Mouse (Mus musculus): ENCODE data around the gene Slc36a1. TPM values are rescaled to one million over a fixed set of nuclear protein-coding genes. Genes with fewer than 3 reads are reported as not detected.
A peak's percentile ranks its signal among the peaks of the same experiment; 100 is the strongest.

The Slc36a1 gene
- total RNA-seq, 2 experiments from 2014 or later, result 60.4 to 63.9 TPM

DNA sequence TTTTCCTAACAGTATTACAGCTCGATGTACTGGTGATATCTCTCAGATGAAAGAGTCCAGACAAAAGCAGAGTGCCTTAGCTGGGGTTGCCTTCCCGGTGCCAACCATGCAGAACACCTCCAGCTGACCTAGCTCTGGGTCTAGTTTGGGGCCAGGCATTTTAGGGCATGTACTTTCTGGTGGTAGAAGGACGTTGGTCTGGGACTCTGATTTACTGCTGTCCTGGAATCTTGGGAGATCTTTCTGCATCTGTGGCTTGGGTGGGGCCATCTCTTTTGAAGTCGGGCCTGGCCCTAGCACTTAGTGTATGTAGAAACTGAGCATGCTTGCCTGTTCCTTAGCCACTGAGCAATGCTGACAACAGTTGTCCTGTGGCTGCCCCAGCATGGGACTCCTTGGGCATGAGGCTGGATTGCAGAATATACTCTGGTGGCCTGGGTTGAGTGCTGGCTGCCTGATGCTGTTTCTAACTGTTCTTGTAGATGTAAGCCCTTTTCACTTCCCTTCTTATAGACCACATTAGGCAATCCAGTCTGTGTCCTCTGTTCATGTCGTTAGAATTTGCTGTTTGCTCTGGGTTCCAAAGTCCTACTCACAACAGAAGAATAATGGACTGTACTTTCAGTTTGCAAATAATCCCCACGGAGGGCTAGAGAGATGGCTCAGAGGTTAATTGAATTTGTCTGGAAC lies 4.0 kb downstream of the Slc36a1 start:
- DNase-seq (ENCODE audit: low spot score in 2 of 2), result peak in 1 of 2 experiments; percentile 30

DNA sequence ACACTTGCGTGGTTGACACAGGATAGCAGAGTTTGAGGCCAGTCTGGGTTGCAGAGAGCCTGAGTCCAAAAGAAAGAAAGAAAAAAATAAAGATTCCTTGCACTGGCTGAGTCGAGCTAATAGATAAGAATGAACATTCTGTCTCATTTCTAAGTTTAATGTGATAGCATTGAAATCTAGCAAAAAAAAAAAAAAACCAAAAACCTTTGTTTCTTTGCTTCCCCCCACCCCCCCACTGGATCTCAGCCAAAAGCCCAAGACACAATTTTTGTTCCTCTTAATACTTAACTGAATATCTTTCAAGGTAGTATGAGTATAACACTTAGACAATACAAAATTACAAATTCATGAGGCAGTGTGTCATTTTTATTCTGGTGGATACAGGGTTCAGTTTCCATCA lies 4.9 kb downstream of the Slc36a1 start:
- no peak for DNase-seq (ENCODE audit: low spot score in 2 of 2)

DNA sequence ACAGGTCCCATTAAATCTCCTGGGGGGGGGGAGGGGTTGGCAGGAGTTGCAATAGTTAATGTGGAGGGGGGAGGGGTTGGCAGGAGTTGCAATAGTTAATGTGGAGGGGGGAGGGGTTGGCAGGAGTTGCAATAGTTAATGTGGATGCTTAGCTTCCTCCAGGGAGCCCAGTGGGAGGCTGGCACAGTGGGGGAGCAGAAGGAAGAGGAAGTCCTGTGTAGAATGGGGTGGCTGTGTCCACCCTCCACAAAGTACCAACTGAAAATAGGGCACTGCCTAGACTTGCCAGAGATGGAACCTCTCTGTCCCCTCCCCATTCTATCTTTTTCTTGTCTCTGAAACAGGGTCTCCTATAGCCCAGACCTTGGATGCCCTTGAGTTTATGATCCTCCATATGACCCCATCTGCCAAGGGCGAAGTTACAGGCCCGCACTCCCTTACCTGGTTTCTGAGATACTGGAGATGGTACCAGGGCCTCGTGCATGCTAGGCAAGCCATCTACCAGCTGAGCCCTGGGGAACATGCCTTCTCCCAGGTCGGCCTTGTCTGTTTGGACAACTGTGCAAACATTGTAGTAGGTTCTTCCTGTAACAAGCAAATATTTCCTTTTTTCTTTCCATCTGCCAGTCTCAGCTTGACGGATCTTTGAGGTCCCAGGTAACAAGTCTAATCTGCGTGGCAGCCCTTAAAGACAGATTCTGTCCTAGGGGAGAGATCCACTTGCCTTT lies 5.6 kb downstream of the Slc36a1 start:
- no peak for DNase-seq (ENCODE audit: low spot score in 2 of 2)

DNA sequence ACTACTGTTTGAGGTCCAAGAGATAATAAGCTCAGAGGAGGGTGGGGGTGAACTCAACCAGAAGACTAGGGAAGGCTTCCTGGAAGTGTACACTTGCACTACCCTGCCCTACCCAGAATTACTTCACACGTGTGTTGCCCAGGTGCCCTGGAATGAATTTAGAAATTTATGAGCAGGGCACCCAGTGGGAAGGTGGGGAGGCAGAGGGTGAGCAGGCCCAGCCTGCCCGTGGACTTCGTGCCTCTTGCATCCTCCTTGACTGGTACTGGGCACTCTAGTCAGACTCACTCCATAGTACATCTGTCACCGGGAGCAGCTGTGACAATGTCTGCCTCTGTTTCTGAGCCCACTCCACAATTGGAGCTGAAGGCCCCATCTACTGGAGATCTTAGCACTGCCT lies 9.4 kb downstream of the Slc36a1 start:
- DNase-seq (ENCODE audit: low spot score in 2 of 2), result no peak

DNA sequence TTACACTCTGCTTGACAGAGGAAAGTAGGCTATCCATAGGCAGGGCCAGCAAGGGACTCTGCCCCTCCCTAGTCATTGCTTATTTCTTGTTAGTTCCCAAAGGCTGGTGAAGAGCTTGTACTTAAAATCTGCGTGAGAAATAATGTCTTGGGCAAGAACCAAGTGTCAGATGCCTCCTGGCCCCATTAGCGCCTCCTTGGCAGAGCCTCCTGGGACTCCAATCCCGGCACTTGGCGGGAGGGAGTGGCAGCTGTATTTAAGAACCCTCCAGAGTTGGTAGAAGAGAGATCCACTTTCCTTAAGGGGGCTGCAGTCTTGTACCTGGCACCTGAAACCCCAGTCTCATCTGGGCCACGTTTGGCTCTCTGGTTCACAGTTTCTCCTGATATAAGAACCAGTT lies 10.0 kb downstream of the Slc36a1 start:
- no peak for DNase-seq (ENCODE audit: low spot score in 2 of 2)

DNA sequence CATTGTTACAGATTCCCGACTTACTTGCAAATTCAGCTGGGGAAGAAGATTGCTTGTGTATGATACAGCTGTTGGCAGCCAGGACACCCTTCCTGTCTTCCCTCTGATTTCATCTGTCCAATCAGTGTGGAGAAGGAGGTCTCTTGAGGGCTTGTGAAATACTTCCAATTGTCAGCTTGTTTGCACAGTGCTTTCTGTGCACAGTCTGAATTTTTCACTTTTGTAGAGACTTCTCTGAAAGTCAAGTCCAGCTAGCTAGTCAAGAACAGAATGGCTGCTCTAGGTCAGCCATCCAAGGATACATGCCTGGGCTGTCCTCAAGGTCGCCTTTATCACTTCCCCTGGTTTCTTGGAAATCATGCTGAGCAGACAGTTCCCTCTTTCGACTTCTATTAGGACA lies 10.8 kb downstream of the Slc36a1 start:
- DNase-seq (ENCODE audit: low spot score in 2 of 2), result no peak

DNA sequence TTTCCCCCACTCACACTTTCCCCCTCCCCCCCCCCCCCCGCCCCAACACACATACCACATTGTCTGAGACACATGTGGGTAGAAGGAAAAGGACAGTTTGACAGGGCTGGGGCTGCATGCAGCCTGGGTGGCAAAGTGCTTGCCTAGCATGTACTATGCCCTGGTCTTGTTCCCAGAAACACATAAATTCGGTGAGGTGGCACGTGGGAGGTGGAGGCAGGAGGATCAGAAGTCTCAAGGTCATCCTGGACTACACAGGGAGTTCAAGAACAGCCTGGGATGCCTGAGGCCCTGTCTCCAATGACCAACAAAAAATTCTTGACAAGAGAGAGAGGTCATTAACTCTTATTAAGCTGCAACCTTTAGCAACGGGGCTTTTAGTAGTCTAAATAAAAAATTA lies 11.9 kb downstream of the Slc36a1 start:
- DNase-seq (ENCODE audit: low spot score in 2 of 2), result no peak

DNA sequence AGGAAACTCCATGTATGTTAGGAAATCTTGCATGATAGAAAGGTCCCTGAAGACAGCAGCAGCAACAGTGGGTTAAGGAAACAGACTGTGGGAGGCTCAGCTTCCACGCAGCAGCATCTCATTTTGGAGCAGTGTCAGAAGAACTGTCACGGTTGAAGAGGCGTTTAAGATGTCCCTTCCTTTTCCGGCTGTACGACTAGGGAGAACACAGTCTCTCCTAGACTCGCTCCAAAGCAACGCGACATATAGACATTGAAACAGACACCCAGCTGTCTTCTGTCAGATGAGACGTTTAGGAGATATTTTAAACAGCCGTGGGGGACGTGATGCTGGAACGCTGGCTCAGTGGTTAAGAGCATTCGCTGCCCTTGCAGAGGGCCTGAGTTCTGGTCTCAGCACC lies 12.7 kb downstream of the Slc36a1 start:
- DNase-seq (ENCODE audit: low spot score in 2 of 2), result peak in 1 of 2 experiments; percentile 32

DNA sequence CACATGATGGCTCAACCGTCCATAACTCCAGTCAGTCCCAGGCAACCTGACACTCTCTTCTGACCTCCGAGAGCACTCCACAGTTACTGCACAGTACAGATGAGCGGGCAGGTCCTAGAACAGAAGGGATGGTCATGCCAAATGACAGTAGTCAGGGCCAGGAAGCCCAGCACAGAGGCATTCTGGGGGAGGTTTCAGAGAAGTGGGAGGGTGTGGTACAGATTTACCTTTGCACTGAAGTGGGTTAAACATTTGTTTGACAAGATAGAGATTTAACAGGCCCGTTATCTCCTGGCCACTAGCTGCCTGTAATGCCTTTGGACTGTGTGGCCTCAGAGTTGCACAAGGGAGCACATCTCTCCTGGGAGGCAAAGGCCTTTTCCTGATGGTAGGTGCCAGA lies 13.3 kb downstream of the Slc36a1 start:
- DNase-seq (ENCODE audit: low spot score in 2 of 2), result no peak

DNA sequence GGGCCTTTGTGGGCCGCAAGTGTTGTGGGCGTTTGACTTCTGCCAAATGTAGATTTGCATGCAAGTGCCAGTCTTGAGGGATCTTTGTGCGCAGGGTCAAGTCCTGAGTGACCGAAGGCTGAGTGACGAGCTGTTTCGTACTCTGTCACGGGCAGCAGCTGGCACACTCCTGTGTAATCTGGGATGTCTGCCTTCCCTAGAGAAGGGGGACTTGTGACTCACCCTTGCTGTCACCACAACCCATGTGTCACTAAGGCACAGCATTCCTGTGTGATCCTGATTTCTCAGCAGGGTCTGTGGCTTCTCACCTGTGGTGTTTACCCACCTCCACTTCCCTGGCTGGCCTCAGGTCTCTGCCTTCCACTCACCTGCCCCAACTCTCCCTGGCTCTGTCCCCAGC lies 13.7 kb downstream of the Slc36a1 start:
- no peak for DNase-seq (ENCODE audit: low spot score in 2 of 2)

DNA sequence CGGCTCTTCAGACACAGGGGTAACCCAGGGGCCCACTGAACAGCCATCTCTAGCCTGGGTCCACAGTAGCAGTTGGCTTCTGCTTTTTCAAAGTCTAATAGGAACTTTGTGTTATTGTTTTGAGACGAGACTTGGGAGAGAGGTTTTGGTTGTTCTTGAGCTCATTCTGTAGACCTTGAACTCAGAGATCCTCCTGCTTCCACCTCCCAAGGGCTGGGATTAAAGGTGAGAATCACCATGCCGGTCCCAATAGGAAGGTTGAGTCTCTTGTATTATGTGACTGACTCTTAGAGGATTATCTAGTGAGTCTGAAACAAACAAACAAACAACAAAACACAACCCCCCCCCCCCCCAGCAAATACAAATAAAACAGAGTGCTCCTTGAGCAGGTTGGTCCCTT lies 14.3 kb downstream of the Slc36a1 start:
- no peak for DNase-seq (ENCODE audit: low spot score in 2 of 2)

DNA sequence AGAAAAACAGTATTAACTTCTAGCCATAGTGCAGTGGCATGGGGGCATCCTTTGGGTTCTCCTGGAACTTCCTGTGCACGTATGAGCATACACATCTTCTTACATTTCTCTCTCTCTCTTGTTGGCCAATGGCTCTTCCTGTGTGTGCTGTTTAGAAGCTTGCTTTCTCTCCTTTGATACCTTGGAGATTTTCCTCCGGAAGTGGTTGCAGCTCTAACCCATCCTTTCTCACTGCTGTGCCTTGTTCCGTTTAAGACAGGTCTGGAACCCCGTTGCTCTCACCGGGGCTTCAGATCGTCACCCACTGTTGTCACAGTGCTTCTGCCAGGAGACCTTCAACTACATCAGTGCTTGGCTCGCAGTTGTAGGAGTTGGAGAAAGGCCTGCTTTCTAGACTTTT lies 17.2 kb downstream of the Slc36a1 start:
- no peak for DNase-seq (ENCODE audit: low spot score in 2 of 2)

DNA sequence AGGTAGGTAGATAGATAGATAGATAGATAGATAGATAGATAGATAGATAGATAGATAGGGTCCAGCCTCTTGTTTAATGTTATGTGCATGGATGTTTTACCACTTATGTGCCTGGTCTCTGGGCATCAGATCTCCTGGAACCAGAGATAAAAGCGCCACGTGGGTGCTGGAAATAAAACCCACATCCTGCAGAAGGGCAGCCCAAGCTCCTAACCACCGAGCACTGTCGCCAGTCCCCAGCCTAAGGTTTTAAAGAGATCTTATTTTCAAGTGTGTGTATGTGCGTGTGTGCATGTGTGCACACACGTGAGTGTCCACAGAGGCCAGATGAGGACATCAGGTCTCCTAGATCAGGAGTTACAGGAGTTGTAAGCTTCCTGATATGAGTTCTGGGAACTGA lies 26.9 kb downstream of the Slc36a1 start:
- no peak for DNase-seq (ENCODE audit: low spot score in 2 of 2)

DNA sequence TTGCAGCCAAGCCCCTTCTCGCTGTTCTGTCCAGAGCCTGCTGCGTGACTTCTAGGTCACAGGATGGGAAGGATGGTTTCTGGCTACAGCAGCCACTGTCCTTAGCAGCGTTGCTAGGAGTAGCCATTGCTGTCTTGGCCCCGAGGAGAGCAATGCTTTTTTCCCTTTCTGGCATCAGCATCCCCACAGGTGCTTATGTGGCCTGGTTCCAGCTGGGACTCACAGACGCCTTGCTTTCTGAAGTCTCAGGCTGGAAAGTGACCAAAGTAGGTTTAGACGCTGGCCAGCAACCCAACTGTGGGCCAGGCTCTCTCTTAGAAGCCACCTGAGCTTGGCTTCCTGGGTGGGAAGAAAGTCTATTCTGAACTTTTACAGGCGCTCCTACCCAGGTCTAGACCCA lies 30.1 kb downstream of the Slc36a1 start:
- no peak for DNase-seq (ENCODE audit: low spot score in 2 of 2)

DNA sequence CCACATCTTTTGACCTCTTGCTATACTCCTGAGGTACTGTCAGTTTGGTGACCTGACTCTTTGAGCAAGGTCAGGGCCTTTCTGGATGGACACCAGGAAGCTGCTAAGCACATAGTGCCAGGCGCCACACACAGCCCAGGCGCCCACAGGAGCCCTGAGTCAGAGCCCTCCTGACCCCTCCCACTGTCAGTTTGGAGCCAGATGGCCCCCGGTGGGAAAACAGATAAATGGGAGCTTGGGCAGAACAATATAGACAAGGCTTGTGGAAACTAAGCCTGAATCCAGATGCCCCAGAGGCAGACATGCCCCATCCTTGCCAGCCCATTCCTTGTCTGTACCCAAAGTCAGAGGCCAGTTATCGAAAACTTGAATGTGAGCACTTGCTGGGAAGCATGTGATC lies 30.6 kb downstream of the Slc36a1 start:
- DNase-seq (ENCODE audit: low spot score in 2 of 2), result no peak

DNA sequence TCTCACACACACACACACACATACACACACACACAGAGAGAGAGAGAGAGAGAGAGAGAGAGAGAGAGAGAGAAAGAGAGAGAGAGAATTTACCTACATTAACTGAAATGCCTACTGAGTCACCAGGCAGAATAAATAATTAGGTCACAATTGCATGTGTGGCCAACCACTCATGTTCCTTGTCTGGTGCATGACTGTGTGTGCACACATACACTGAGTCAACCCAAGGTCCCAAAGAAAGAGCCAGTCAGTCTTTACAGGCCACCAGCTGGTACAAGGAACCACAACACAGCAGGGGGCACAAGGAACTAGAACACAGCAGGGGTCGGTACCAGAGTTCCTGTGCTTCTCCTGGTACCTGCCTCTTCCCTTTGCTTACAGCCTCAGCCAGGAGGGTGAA lies 32.7 kb downstream of the Slc36a1 start:
- no peak for DNase-seq (ENCODE audit: low spot score in 2 of 2)

DNA sequence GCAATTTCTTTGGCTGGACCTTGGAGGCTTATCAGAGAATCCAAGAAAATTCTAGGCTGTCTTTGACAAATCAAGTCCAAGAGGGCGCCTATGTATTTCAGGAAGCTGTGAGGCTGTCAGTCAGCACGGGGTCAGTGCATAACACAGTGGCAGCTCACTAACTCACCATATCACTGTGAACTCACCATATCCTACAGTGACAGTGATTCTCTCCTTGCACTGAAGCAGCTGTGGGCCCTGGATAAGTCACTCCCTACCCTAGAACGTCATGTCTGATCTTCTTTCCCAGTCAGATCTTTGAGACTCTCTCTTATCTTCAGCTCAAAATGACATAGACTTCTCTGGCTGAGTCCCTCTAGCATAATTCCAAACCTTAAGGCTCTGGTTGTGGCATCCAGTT lies 35.3 kb downstream of the Slc36a1 start:
- no peak for DNase-seq (ENCODE audit: low spot score in 2 of 2)

DNA sequence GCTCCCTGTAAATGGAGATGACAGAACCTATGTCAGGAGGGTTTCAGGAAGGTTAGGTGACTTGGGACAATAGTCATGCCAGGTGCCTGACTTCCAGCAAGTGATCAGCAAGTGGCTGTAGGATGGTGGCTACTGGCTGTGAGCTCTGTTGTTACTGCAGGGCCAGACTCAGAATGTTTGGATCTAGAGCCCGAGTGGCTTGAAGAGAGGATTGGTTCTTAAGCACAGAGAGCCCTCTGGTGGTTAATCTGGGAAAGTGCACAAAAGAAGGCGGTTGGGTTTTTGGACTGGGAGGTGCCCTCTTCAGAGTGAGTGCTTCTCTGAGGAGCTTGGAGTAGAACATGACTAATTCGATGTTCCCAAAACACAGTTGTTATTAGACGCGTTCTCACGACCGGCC lies 36.4 kb downstream of the Slc36a1 start:
- DNase-seq (ENCODE audit: low spot score in 2 of 2), result peak; percentile 72 to 86

DNA sequence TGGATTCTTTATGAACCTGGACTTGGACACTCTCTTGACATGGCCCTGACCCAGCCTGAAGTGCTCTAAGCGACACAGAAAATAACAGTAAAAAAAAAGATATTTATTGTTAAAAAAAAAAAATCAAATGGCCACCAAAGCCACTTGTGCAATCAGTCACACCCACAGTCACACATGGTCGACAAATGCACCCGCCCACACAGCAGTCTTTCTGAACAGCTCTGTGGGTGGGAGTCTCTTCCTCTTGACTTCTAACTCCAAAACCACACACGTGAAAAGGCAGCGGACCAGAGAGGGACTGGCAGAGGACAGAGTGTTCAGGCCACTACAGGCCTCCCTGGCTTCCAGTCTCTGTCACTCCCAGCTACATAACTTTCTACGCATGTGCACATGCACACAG lies 46.4 kb downstream of the Slc36a1 start:
- peak; percentile 18 to 55 for DNase-seq (ENCODE audit: low spot score in 2 of 2)

DNA sequence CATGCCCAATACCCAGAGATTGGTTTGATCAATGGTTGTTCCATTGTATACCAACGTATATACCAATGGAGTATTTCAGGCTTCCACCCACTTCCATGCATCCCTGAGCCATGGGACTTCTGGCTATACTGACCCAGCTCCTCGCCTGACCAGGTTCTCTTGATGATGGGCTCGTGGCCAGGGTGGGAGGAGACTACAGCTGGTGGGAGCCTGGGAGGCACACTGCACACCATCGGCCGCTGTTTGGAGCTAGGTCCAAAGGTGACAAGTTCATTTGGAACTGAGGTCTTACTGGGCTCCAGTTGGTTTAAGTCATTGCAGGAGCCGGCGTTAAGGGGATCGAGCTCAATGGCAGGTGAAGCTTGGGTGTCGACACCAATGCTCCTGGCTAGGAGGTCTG lies 49.2 kb downstream of the Slc36a1 start:
- no peak for DNase-seq (ENCODE audit: low spot score in 2 of 2)

DNA sequence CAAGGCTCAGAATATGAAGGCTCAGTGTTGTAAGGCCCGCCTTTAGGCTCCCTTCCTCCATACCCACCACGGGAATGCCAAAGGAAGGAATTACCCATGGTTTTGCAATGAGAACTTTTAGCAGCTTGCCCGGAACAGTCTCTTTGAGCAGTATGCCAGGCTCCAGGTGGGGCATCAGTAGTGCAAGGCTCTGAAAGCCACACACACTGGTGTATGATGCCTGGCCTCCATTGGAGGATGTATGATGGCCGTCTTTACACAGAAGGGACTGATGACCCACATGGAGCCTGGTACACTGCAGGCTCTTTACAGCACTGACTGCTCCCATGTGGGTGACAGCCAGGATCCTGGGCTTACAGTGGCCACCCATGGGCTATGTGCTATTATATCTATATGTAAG lies 57.0 kb downstream of the Slc36a1 start:
- no peak for DNase-seq (ENCODE audit: low spot score in 2 of 2)

DNA sequence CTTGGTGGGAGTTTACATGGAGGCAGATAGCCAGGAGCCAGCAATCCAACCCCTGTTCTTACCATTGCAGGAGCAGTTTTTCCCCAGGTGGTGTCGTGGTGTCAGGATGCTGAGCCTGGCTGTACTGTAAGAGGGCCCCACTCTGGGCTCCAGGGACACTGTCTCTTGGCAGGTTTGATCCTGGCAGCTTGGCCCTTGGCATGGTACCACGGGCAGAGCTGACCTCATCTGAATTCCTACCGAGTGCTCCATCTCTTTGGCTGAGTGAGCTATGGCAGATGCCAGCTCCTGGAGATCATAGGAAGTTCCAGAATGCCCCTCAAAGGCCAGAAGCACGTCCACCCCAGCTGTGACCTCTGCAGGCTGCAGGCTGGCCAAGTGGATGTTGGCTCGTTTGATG lies 57.9 kb downstream of the Slc36a1 start:
- peak; percentile 41 to 56 for DNase-seq (ENCODE audit: low spot score in 2 of 2)

DNA sequence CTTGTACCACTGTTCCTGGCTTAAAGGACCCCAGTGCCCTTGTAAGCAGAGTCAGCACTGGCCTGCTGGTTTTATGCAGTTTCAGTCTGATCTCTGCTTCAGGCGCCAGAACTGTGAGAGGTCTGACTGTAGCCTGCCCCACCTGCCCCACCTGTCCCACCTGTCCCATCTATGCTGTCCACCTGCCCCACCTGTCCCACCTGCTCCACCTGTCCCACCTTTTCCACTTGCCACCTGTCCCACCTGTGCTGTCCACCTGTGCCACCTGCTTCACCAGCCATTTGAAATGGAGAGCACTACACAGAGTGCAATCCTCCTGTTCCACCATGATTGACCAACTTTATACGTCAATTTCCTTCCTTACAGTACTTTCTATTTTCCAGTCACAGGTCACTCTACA lies 60.2 kb downstream of the Slc36a1 start:
- DNase-seq (ENCODE audit: low spot score in 2 of 2), result no peak
